Mouse (Mus musculus): ENCODE results near the gene Ttf1.
A peak's percentile ranks its signal among the peaks of the same experiment; 100 is the strongest.

The Ttf1 gene

GRCm38 (mm10) chr2:29060135-29060597 is at the start of gene Ttf1:
Ttf1 (plus strand) TSS chr2:29060262.
- peak; percentile 83 for DNase-seq (ENCODE audit: low read depth, low spot score)

GRCm38 (mm10) chr2:29012523-29012922 is 47.5 kb upstream of the Ttf1 start:
- no peak for DNase-seq (ENCODE audit: low read depth, low spot score)

- no peak for DNase-seq (ENCODE audit: low read depth, low spot score)
Observed at GRCm38 (mm10) chr2:29016599-29017587, 43.2 kb upstream of the Ttf1 start.

DNA sequence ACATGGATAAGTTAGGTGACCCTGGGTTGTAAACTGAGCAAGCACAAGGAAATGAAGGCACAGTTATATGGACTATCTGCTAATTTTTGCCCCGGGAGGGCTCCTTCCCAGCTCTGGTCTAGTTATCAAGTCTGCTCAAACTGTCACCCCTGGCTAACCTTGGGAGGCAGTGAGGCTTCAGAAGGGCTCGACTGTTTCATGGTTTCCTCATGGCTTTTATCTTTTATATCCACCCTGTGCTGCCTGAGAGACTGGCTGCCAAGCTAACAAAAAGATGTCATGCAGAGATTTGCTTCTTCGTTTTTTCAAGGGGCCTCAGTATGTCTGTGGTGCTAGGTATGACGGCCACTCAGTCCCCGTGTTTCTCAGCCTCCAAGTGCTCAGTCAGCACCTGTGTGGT is 41.4 kb upstream of the Ttf1 start:
- no peak for DNase-seq (ENCODE audit: low read depth, low spot score)

GRCm38 (mm10) chr2:29021025-29021424 is 39.0 kb upstream of the Ttf1 start:
- no peak for DNase-seq (ENCODE audit: low read depth, low spot score)

DNA sequence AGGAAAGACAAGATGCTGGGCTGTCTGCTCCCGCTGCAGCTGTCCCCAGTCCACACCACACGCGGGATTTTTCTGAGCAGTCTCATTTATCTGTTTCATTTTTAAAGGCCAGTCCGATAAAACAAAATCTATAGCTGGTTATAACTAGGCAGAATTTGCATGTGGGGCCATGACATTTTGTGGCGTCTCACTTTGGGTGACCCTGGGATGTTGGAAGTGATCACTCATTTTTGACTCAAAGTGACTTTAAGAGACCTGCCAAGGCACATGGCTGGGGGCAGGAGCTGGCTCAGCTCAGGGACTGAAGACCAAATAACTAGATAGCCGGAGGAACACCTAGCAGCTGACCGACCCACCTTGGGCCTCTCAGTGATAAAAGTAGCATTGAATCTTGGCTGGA is 37.1 kb upstream of the Ttf1 start:
- DNase-seq (ENCODE audit: low read depth, low spot score): no peak

GRCm38 (mm10) chr2:29025284-29025683 is 34.8 kb upstream of the Ttf1 start:
- DNase-seq (ENCODE audit: low read depth, low spot score): no peak

DNA sequence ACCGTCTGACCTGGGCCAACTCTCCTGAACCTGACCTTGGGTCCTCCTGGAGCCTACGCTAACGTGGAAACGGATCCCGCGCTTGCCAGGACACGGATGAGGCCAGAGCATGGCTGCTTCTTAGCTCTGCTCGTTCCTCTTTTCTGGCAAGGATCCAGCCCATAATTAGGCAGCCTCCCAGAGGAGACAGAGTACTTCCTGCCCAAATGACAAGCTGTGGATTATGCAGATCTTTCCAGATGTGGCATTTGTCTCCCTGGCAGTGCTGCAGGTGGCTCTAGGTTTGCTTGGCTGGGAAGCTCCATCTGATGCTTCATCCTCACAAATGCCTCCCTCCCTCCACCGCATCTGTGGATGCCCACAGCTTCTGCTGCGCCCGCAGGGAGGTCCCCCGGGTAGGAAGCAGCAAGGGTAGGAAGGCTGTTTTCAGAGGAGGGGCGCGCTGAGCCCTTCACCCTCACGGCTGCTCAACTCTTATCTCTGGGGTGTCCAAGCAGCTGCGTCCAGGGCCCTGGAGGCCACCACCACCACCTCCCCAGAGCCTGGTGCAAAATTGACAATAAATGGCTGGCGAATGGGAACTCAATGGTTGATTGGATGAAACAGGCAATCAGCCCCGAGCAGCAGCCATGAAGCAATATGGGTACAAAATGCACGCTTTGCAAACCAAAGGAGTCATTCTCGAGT is 29.9 kb upstream of the Ttf1 start:
- DNase-seq (ENCODE audit: low read depth, low spot score): no peak

- no peak for DNase-seq (ENCODE audit: low read depth, low spot score)
Observed at GRCm38 (mm10) chr2:29031951-29032350, 28.1 kb upstream of the Ttf1 start.

GRCm38 (mm10) chr2:29034542-29035475 is 25.3 kb upstream of the Ttf1 start:
- no peak for DNase-seq (ENCODE audit: low read depth, low spot score)

GRCm38 (mm10) chr2:29035698-29036097 is 24.4 kb upstream of the Ttf1 start:
- DNase-seq (ENCODE audit: low read depth, low spot score): no peak

DNA sequence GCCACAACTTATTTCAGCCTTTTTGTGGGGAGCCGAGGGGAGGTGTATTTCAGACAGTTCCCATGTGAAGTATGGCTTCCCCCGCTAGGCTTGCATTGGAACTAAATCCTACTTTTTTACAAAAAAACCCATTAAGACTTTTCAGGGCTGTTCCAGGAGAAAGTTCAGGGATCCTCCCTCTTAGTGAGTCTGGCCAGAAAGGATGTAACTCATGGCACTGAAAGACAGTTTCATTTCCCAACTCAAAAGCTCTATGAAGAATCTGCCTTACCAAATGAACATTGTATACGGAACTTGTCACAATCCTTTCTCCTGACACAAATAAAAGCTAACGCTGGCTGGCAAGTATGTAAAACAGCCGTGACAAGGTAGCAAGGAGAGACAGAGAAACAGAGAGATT is 20.3 kb upstream of the Ttf1 start:
- DNase-seq (ENCODE audit: low read depth, low spot score): no peak

DNA sequence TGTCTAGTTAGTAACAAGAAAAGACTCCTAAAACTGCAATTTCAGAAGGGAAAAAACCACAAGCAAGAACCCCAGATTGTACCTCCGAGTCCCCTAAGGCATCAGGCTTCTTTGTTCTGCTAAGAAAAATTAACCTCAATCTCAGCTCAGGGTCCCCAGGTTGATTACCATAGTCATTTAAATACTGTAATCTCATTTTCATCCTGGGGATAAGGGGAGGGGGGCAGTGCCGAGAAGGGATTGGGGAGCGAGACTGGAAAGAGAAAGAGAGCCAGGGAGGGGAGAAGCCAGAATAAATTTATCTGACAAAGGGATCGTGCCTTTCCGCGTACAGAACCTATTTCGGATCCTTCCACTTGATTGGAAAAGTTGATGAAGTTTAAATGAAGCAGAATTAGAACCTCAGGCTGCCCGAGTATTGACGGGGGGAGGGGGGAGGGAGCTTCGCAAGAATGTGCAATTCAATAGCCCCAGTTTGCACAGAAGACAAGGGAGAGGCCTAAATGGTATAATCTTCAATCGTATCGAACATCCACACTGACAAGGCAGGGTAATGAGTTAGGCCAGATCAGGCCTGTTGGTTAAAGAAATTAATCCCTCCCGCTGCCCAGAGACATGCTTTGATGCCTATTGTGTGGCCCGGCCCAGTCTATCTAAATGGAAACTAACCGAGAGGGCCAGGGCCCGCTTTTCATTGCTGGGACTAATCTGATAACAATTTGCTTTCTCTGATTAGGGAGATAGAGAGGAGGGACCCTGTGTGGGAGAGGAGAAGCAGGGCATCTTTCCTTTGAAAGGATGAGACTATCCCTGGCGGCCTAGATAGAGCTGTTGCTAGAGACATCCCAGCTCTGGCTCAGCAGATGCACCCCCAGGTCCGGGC is 19.2 kb upstream of the Ttf1 start:
- no peak for DNase-seq (ENCODE audit: low read depth, low spot score)

DNA sequence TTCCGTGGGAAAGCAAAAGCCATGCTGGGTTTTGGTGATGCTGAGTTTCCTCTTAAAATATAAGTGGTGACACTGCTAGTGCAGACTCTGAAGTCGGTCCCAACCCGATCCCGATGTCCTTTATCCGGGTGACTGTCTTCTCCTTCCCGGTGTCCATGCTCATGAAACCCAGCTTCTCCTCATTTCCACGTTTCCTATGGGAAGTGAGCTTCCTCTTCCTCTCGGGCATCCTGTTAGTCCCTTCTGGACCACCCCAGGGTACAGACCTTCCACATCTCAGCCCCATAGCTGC is 18.6 kb upstream of the Ttf1 start:
- no peak for DNase-seq (ENCODE audit: low read depth, low spot score)

- no peak for DNase-seq (ENCODE audit: low read depth, low spot score)
Observed at GRCm38 (mm10) chr2:29042124-29042523, 17.9 kb upstream of the Ttf1 start.

DNA sequence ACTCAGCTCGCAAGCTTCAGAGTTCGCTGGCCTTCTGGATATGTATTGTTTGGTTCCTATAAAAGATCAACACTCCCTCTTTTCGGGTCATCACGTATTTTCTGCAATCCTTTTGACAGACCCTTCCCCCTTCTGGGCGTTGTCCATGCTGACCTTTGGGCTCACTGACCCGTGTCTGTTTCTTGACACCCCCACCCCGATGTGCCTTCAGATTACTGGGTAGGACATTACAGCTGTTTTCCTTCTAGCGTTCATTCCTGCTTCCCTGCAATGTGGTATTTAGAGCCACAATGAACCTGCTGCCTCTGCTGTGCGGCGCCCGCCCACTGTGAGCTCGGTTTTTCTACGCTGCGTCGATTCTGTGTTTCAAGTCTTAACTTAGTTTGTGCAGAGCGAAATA is 13.9 kb upstream of the Ttf1 start:
- no peak for DNase-seq (ENCODE audit: low read depth, low spot score)

DNA sequence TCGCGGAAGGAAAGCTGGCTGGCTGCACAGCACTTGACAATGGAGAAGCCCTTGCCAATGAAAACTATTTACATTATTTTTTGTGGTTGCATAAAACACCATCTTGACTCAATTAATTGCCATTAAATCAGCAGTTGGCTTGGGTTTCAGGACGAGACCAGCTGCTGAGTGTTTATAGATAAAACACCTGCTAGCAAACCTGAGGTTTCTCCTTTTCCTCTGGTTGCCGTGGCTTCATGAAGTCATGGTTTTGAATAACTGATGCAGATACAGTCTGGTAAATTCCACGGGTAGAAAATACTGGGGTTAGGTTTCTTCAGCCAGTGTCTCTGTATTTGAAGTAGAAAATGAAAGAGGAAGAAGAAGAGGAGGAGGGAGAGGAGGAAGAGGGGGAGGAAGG is 8.1 kb upstream of the Ttf1 start:
- no peak for DNase-seq (ENCODE audit: low read depth, low spot score)

GRCm38 (mm10) chr2:29052943-29053454 is 7.1 kb upstream of the Ttf1 start:
- DNase-seq (ENCODE audit: low read depth, low spot score): peak; percentile 34

DNA sequence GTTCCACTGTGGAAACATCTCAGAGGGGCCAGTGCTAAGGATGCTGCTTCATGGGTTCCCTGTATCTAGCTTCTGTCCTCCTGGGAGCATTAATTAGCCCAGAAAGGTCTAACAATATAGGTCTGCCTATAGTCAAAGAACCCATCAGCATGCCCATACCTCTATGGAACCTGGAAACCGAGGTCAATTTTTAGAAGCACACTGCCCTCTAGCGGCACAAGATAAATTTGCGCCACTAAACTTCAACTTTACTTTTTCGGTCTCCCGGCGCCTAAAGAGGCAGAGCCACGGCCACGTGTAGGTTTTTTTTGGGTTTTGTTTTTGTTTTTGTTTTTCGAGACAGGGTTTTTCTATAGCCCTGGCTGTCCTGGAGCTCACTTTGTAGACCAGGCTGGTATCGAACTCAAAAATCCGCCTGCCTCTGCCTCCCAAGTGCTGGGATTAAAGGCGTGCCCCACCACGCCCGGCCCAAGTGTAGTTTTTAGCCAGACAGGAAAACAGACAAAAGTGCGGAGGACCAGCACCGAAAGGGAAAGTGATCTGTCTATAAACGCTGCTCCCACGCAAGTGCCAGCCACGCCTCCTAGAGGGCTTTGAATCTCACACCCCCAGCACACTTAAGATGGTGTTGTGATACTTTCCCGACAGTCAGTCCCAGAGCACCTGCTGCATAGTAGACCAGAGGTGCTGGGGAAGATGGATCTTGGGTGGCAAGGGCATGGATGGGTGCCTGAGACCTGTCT is 6.1 kb upstream of the Ttf1 start:
- DNase-seq (ENCODE audit: low read depth, low spot score): peak; percentile 44

DNA sequence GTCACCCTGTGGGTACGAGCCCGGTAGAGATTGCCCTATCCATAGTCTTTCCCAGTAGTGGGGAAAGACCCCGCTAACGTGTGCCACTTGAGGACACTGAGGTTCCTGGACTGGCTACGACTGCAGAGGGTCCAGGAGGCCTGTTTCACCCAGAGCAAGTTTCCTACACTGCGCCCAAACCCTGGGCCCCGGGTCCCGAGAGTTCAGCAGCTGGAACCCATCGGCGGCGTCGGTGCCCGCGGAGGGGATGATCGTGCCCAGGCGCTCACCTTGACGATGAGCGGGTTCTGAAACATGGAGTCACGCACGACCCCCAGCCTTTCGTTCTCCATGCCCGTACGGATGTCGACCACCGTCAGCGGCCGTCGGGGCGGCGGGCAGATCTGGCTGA is 5.5 kb upstream of the Ttf1 start:
- no peak for DNase-seq (ENCODE audit: low read depth, low spot score)

Measured in c-Kit-negative CD71-positive TER-119-positive erythroid progenitor cells, embryonic 14.5 days (primary cell).